8 mouse cellular contexts compared by ENCODE assay signal in genomic region chr11:53520122-53520978, GRCm38 (mm10). TPM values are rescaled to one million over a fixed set of nuclear protein-coding genes. Genes with fewer than 3 reads are reported as not detected.
DNase-seq lines count a peak whose midpoint lies in the region; ATAC-seq lines count a peak whose summit lies in the region.

No protein-coding gene starts in this region.

- peak overlapping the region; percentile 55 for H3K27ac ChIP-seq in hindbrain, embryonic 12.5 days

- DNase-seq in R1 (ENCODE audit: low read depth, low spot score), result peak; percentile 69
- peak; percentile 90 for DNase-seq in cerebellum, adult 9-11 months
- peak; percentile 58 to 74 for DNase-seq in frontal cortex, postnatal 10 days (ENCODE audit: low spot score in 2 of 2)
- DNase-seq in left cerebral cortex, adult 18-20 months (ENCODE audit: low spot score in 2 of 2), result peak; percentile 66 to 73
- peak; percentile 75 for DNase-seq in lung, postnatal 25 days (ENCODE audit: low spot score)
- DNase-seq in right cerebral cortex, postnatal 10 days (ENCODE audit: low spot score in 2 of 2), result peak; percentile 82 to 86
- no peak for DNase-seq in thymus, postnatal 36 days

- peak overlapping the region; percentile 88 for H3K9ac ChIP-seq in hindbrain, embryonic 12.5 days

- ATAC-seq in hindbrain, embryonic 12.5 days (ENCODE audit: low FRiP score), result peak; percentile 51

- peak overlapping the region; percentile 88 for H3K4me3 ChIP-seq in hindbrain, embryonic 12.5 days

- peak overlapping the region; percentile 84 for H3K4me2 ChIP-seq in hindbrain, embryonic 12.5 days (replicated peaks)

- no peaks in the 10 kb centered on the region for H3K9me3 ChIP-seq in hindbrain, embryonic 12.5 days (replicated peaks)

- peaks cover 27% of the 10 kb centered on the region for H3K27me3 ChIP-seq in hindbrain, embryonic 12.5 days

- H3K4me1 ChIP-seq in hindbrain, embryonic 12.5 days, result peaks cover 39% of the 10 kb centered on the region

- no peaks in the 10 kb centered on the region for H3K36me3 ChIP-seq in hindbrain, embryonic 12.5 days

- 2% methylated on average over 24 of the region's 24 CpGs for WGBS in hindbrain, embryonic 12.5 days

RNA-seq across cellular contexts. Expression of gene Sept8, which starts 1.3 kb away (rescaled TPM):
- polyA plus RNA-seq in hindbrain, embryonic 12.5 days (2016; fragmentation: Nextera tagmentation; extraction: Ambion mirVana), result 24.2 and 28.1 TPM in 2 replicates
- 100 to 1,000 TPM; 288 to 309 TPM for total RNA-seq in left cerebral cortex, adult 18-20 months (2021)

RNA-seq across cellular contexts. Expression of gene Sowaha, which starts 40.3 kb away (rescaled TPM):
- polyA plus RNA-seq in hindbrain, embryonic 12.5 days (2016; fragmentation: Nextera tagmentation; extraction: Ambion mirVana), result 0.78 and 0.84 TPM in 2 replicates
- 10 to 100 TPM; 61.7 to 78.5 TPM for total RNA-seq in left cerebral cortex, adult 18-20 months (2021)

RNA-seq across cellular contexts. Expression of gene Gm9945, which starts 40.4 kb away (rescaled TPM):
- not detected in 2 replicates for polyA plus RNA-seq in hindbrain, embryonic 12.5 days (2016; fragmentation: Nextera tagmentation; extraction: Ambion mirVana)
- total RNA-seq in left cerebral cortex, adult 18-20 months (2021), result 1 to 10 TPM; 2.0 to 2.1 TPM

RNA-seq across cellular contexts. Expression of gene Kif3a, which starts 46.8 kb away (rescaled TPM):
- polyA plus RNA-seq in hindbrain, embryonic 12.5 days (2016; fragmentation: Nextera tagmentation; extraction: Ambion mirVana), result 155 and 160 TPM in 2 replicates
- 100 to 1,000 TPM; 118 to 119 TPM for total RNA-seq in left cerebral cortex, adult 18-20 months (2021)

RNA-seq across cellular contexts. Expression of gene Gm9837, which starts 50.1 kb away (rescaled TPM):
- polyA plus RNA-seq in hindbrain, embryonic 12.5 days (2016; fragmentation: Nextera tagmentation; extraction: Ambion mirVana), result not detected in 2 replicates
- total RNA-seq in left cerebral cortex, adult 18-20 months (2021), result not detected

Comparison
In these comparisons a context has a peak if more than half of its experiments do, and no peak if none do; other contexts are left out.
1. DNase-seq: peak in R1 (single experiment), cerebellum, adult 9-11 months (single experiment), frontal cortex, postnatal 10 days (2 of 2), left cerebral cortex, adult 18-20 months (2 of 2), lung, postnatal 25 days (single experiment) and right cerebral cortex, postnatal 10 days (2 of 2); none in thymus, postnatal 36 days (0 of 2).